Mouse (Mus musculus) bone marrow, adult 2 months (tissue): ENCODE measurements around the gene Slc9a3r2.

Source experiments
- CTCF ChIP-seq: fragments of 200-500 bp; IDR thresholded peaks from 2 replicates; pipeline ENCODE4 v1.5.1; 2011; ENCODE audit warnings: low read length, control low read depth; ENCODE audit not compliant: control insufficient read depth, insufficient read depth
- POLR2A ChIP-seq: fragments of 200-500 bp; IDR thresholded peaks from 2 replicates; pipeline ENCODE4 v1.6.1; 2011; ENCODE audit warnings: low read depth, mild to moderate bottlenecking, control low read depth, low read length, borderline replicate concordance; ENCODE audit not compliant: control insufficient read depth

DNA sequence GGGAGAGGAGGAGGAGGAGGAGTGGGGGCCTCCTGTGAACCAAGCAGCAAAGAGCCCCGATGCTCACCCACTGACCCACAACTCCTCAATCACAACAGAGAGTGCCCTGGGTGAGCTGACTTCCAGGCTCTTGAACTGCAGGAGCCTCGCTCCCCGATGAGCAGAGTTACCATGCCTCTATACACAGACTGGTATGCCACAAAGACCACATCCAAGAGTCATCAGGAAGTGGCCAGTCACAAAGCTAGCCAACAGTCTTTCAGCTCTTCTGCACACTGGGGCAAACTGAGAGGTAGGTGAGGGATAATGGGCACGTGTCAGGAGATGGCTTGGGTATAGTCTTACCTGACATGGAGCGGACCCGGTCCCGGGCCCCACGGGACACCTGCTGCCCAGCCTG lies 46.2 kb downstream of the Slc9a3r2 start:
- TF ChIP-seq POLR2A (no peak), CTCF (no peak)
